Mouse (Mus musculus): Measurements from ENCODE around the gene Siglecg. TPM values are rescaled to one million over a fixed set of nuclear protein-coding genes. Genes with fewer than 3 reads are reported as not detected.
A peak's percentile ranks its signal among the peaks of the same experiment; 100 is the strongest.

The Siglecg gene
- polyA plus RNA-seq, 1 experiment from 2014 or later = 1.7 TPM

GRCm38 (mm10) chr7:43436341-43437255, 28.6 kb downstream of the Siglecg start, which contains the start of gene Nkg7:
Gene Nkg7, plus strand, starts transcription at chr7:43437073.
- no peak within 1 kb of the TSS for H3K4me3 ChIP-seq (ENCODE audit: low read length)
- no peaks in the 10 kb centered on the region for H3K9me3 ChIP-seq (ENCODE audit: control insufficient read depth, low read length)
- ATAC-seq (ENCODE audit: low FRiP score, low TSS enrichment) = no peak
- H3K27me3 ChIP-seq (ENCODE audit: control insufficient read depth, insufficient read depth, low read length) = no peaks in the 10 kb centered on the region
- no peaks in the 10 kb centered on the region for H3K36me3 ChIP-seq (ENCODE audit: control insufficient read depth, insufficient read depth, low read length)
- 65% methylated on average over 10 of the region's 10 CpGs for WGBS
- H3K9ac ChIP-seq (ENCODE audit: low read depth, low read length) = no peak within 1 kb of the TSS
- H3K4me1 ChIP-seq (ENCODE audit: control insufficient read depth, insufficient read depth, low read length) = no peaks in the 10 kb centered on the region
- H3K27ac ChIP-seq (ENCODE audit: low read depth, low read length) = no peak within 1 kb of the TSS
- no peak within 1 kb of the TSS for H3K4me2 ChIP-seq (replicated peaks; ENCODE audit: low read depth, low read length)

GRCm38 (mm10) chr7:43438611-43439010, 30.6 kb downstream of the Siglecg start:
- WGBS = 86% methylated on average over 4 of the region's 4 CpGs
- H3K27ac ChIP-seq (ENCODE audit: low read depth, low read length) = no peak overlapping the region
- H3K27me3 ChIP-seq (ENCODE audit: control insufficient read depth, insufficient read depth, low read length) = no peaks in the 10 kb centered on the region
- H3K9ac ChIP-seq (ENCODE audit: low read depth, low read length) = no peak overlapping the region
- H3K9me3 ChIP-seq (ENCODE audit: control insufficient read depth, low read length) = no peaks in the 10 kb centered on the region
- H3K4me2 ChIP-seq (replicated peaks; ENCODE audit: low read depth, low read length) = no peak overlapping the region
- H3K4me1 ChIP-seq (ENCODE audit: control insufficient read depth, insufficient read depth, low read length) = 0 out of 2 replicates have a peak, but pooled peaks cover 5% of the 10 kb centered on the region
- no peak for ATAC-seq (ENCODE audit: low FRiP score, low TSS enrichment)
- H3K36me3 ChIP-seq (ENCODE audit: control insufficient read depth, insufficient read depth, low read length) = no peaks in the 10 kb centered on the region
- no peak overlapping the region for H3K4me3 ChIP-seq (ENCODE audit: low read length)

DNA sequence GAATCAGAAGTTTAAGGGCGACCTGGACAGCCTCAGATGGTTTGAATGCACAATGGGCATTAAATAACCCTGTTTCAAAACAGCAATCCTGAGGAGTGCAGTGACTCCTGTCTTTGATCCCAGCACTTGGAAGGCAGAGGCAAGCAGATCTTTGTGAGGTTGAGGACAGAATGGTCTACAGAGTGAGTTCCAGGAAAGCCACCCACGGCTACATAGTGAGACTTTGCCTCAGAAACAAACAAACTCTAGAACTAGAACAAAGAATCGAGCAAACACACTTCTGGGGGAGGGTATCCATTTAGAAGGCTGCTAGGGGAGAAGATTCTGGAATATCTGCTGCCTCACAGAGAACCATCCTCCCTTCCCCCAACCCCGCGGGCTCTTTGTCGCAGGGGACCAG, 32.5 kb downstream of the Siglecg start, which contains the start of gene Cldnd2:
Gene Cldnd2, plus strand, starts transcription at position 301 of the 400 bp plus-strand sequence.
- no peak within 1 kb of the TSS for H3K27ac ChIP-seq (ENCODE audit: low read depth, low read length)
- ATAC-seq (ENCODE audit: low FRiP score, low TSS enrichment) = no peak
- peaks cover 13% of the 10 kb centered on the region; the same call in 1 of the 2 replicates for H3K4me1 ChIP-seq (ENCODE audit: control insufficient read depth, insufficient read depth, low read length)
- no peaks in the 10 kb centered on the region for H3K9me3 ChIP-seq (ENCODE audit: control insufficient read depth, low read length)
- WGBS = 81% methylated on average over 6 of the region's 6 CpGs
- no peak within 1 kb of the TSS for H3K9ac ChIP-seq (ENCODE audit: low read depth, low read length)
- no peak within 1 kb of the TSS for H3K4me3 ChIP-seq (ENCODE audit: low read length)
- H3K4me2 ChIP-seq (replicated peaks; ENCODE audit: low read depth, low read length) = no peak within 1 kb of the TSS
- no peaks in the 10 kb centered on the region for H3K36me3 ChIP-seq (ENCODE audit: control insufficient read depth, insufficient read depth, low read length)
- H3K27me3 ChIP-seq (ENCODE audit: control insufficient read depth, insufficient read depth, low read length) = no peaks in the 10 kb centered on the region

DNA sequence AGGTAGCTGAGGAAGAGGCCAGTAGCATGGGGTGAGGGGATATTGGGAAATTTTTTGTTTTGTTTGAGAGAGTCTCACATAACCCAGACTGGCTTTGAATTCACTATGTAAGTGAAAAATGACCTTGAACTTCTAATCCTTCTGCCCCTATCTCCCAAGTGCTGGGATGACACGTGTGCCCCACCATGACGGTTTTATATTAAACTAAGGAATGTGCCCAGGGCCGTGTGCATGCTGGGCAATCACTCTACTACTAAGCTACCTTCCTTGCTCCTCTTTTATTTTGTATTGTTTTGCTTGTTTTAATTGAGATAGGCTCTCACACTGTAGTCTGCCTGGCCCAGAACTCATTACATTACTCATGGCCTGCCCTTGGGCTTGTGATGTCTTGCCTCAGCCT, 33.1 kb downstream of the Siglecg start:
- ATAC-seq (ENCODE audit: low FRiP score, low TSS enrichment) = no peak
- H3K27ac ChIP-seq (ENCODE audit: low read depth, low read length) = no peak overlapping the region
- no peak overlapping the region for H3K9ac ChIP-seq (ENCODE audit: low read depth, low read length)
- no peaks in the 10 kb centered on the region for H3K36me3 ChIP-seq (ENCODE audit: control insufficient read depth, insufficient read depth, low read length)
- no peak overlapping the region for H3K4me2 ChIP-seq (replicated peaks; ENCODE audit: low read depth, low read length)
- no peak overlapping the region for H3K4me3 ChIP-seq (ENCODE audit: low read length)
- peaks cover 13% of the 10 kb centered on the region; the same call in 1 of the 2 replicates for H3K4me1 ChIP-seq (ENCODE audit: control insufficient read depth, insufficient read depth, low read length)
- H3K9me3 ChIP-seq (ENCODE audit: control insufficient read depth, low read length) = no peaks in the 10 kb centered on the region
- WGBS = 86% methylated on average over 3 of the region's 3 CpGs
- H3K27me3 ChIP-seq (ENCODE audit: control insufficient read depth, insufficient read depth, low read length) = no peaks in the 10 kb centered on the region

- ATAC-seq (ENCODE audit: low FRiP score, low TSS enrichment) = 0 out of 2 replicates have a peak, but pooled peaks have one; percentile 2
- no peaks in the 10 kb centered on the region for H3K27me3 ChIP-seq (ENCODE audit: control insufficient read depth, insufficient read depth, low read length)
- H3K4me2 ChIP-seq (replicated peaks; ENCODE audit: low read depth, low read length) = peak overlapping the region; percentile 77
- H3K9ac ChIP-seq (ENCODE audit: low read depth, low read length) = peak overlapping the region; percentile 67
- no peaks in the 10 kb centered on the region for H3K9me3 ChIP-seq (ENCODE audit: control insufficient read depth, low read length)
- H3K27ac ChIP-seq (ENCODE audit: low read depth, low read length) = peak overlapping the region; percentile 98
- peak overlapping the region; percentile 47 for H3K4me3 ChIP-seq (ENCODE audit: low read length)
- peaks cover 13% of the 10 kb centered on the region; the same call in 1 of the 2 replicates for H3K4me1 ChIP-seq (ENCODE audit: control insufficient read depth, insufficient read depth, low read length)
- 7% methylated on average over 9 of the region's 9 CpGs for WGBS
- no peaks in the 10 kb centered on the region for H3K36me3 ChIP-seq (ENCODE audit: control insufficient read depth, insufficient read depth, low read length)
Observed at GRCm38 (mm10) chr7:43442684-43443083, 34.7 kb downstream of the Siglecg start.

DNA sequence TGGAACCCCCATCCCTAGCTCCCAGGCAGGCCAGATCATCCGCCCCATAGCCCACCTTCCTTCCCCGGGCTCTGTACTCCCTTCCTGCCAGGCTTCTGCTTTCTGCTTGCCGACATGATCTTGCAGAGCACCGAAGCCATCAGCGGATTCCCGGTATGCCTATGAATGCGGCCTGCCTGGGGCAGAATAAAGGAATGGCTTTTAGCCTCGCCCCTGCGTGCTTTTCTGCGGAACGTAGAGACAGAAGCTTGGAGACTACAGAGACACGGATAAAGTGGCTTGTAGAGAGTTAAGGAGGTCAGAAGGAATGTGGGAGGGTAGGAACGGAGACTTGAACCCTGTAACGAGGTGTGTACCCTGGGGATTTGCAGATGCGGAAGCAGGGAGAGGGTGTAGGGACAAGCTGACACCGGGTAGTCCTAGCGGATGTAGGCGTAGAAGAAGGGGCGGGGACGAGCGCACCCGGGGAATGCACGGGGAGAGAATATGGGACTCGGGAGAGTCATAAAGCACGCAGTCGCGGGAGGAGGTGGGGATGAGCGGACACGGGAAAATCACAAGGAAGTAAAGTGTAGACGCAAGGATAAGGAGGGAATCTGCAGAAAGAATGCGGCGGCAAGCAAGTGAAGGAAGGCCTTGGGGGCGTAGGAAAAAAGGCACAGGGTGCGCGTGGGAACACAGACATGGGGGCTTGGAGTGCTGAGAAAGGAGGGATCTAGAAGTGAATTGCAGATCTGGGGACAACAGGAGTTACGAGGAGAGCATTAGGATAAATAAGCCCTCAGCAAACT, 35.3 kb downstream of the Siglecg start:
- Histone ChIP-seq H3K27ac (ENCODE audit: low read depth, low read length) (peak overlapping the region; percentile 98), H3K4me1 (ENCODE audit: control insufficient read depth, insufficient read depth, low read length) (peaks cover 13% of the 10 kb centered on the region; the same call in 1 of the 2 replicates), H3K9me3 (ENCODE audit: control insufficient read depth, low read length) (no peaks in the 10 kb centered on the region), H3K9ac (ENCODE audit: low read depth, low read length) (peak overlapping the region; percentile 67), H3K4me2 (replicated peaks; ENCODE audit: low read depth, low read length) (peak overlapping the region; percentile 77), H3K36me3 (ENCODE audit: control insufficient read depth, insufficient read depth, low read length) (no peaks in the 10 kb centered on the region), H3K27me3 (ENCODE audit: control insufficient read depth, insufficient read depth, low read length) (no peaks in the 10 kb centered on the region), H3K4me3 (ENCODE audit: low read length) (peak overlapping the region; percentile 47)
- WGBS = under 1% methylated on average over 36 of the region's 36 CpGs
- peak; percentile 90 for ATAC-seq (ENCODE audit: low FRiP score, low TSS enrichment)

DNA sequence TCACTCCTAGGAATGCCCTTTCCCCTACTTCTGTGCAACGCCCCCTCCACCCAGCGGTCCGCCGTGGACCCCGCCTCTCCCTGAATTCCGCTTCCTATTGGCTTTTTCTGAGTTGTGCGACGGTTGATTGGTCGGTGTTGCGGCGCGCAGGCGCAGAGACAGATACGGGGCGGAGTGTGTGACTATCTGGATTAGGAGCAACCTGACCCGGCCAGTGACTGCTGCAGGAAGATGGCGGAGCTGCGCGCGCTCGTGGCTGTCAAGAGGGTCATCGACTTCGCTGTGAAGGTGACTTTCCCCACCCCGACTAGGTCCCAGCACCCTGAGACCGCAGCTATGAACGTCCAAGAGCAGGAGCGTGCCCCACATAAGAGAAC, 35.9 kb downstream of the Siglecg start, which contains the start of the genes Etfb and Gm45233:
Gene Etfb, plus strand, starts transcription at position 167 of the 377 bp plus-strand sequence.
Gene Gm45233, plus strand, starts transcription at position 212 of the 377 bp plus-strand sequence.
- Histone ChIP-seq H3K36me3 (ENCODE audit: control insufficient read depth, insufficient read depth, low read length) (no peaks in the 10 kb centered on the region), H3K9ac (ENCODE audit: low read depth, low read length) (peak within 1 kb of the TSS; percentile 67), H3K27ac (ENCODE audit: low read depth, low read length) (peak within 1 kb of the TSS; percentile 98), H3K9me3 (ENCODE audit: control insufficient read depth, low read length) (no peaks in the 10 kb centered on the region), H3K4me1 (ENCODE audit: control insufficient read depth, insufficient read depth, low read length) (peaks cover 13% of the 10 kb centered on the region; the same call in 1 of the 2 replicates), H3K4me2 (replicated peaks; ENCODE audit: low read depth, low read length) (peak within 1 kb of the TSS; percentile 77), H3K27me3 (ENCODE audit: control insufficient read depth, insufficient read depth, low read length) (no peaks in the 10 kb centered on the region), H3K4me3 (ENCODE audit: low read length) (peak within 1 kb of the TSS; percentile 47)
- WGBS = under 1% methylated on average over 27 of the region's 27 CpGs
- peak; percentile 97 for ATAC-seq (ENCODE audit: low FRiP score, low TSS enrichment)

- peaks cover 9% of the 10 kb centered on the region; the same call in 1 of the 2 replicates for H3K4me1 ChIP-seq (ENCODE audit: control insufficient read depth, insufficient read depth, low read length)
- no peak overlapping the region for H3K4me3 ChIP-seq (ENCODE audit: low read length)
- no peaks in the 10 kb centered on the region for H3K27me3 ChIP-seq (ENCODE audit: control insufficient read depth, insufficient read depth, low read length)
- 90% methylated on average over 4 of the region's 4 CpGs for WGBS
- H3K9ac ChIP-seq (ENCODE audit: low read depth, low read length) = no peak overlapping the region
- no peak overlapping the region for H3K4me2 ChIP-seq (replicated peaks; ENCODE audit: low read depth, low read length)
- H3K9me3 ChIP-seq (ENCODE audit: control insufficient read depth, low read length) = no peaks in the 10 kb centered on the region
- H3K36me3 ChIP-seq (ENCODE audit: control insufficient read depth, insufficient read depth, low read length) = peaks cover 9% of the 10 kb centered on the region; the same call in 1 of the 2 replicates
- no peak for ATAC-seq (ENCODE audit: low FRiP score, low TSS enrichment)
- H3K27ac ChIP-seq (ENCODE audit: low read depth, low read length) = no peak overlapping the region
Observed at GRCm38 (mm10) chr7:43447801-43448200, 39.8 kb downstream of the Siglecg start.
